ENCODE assay signal across 8 mouse cellular contexts in the genomic region with DNA sequence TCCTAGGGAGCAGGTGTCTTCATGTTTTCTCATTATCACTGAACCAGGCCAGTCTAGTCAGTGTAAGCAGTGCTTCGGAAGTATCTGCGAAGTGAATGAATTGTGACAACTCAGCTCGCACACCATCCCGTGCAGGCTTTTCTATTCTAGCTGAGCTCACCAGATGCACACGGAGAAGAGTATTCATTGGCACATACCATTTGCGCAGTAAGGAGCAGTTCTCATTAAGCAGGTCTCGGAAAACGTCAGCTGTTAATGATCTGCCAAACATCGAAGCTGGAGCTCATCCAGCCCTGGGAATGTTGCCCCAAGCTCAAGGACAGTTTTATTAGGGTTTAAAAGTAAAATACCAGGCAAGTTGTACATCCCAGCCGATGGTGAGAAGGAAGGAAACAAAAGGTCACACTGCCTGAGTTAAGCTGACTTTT. TPM values are rescaled to one million over a fixed set of nuclear protein-coding genes. Genes with fewer than 3 reads are reported as not detected.
DNase-seq lines count a peak whose midpoint lies in the region; ATAC-seq and TF ChIP-seq lines count a peak whose summit lies in the region.

No protein-coding gene starts in this region.

- WGBS in midbrain, embryonic 14.5 days, result 79% methylated on average over 10 of the region's 10 CpGs

- H3K4me1 ChIP-seq in cortical plate, adult 2 months (ENCODE audit: control insufficient read depth, insufficient read depth, low read length), result no peaks in the 10 kb centered on the region
- 0 out of 2 replicates have a peak, but pooled peaks cover 3% of the 10 kb centered on the region for H3K4me1 ChIP-seq in midbrain, embryonic 14.5 days (ENCODE audit: control insufficient read depth, insufficient read depth, low read length)

- H3K27ac ChIP-seq in cortical plate, adult 2 months (ENCODE audit: insufficient read depth, low read length), result peak overlapping the region; percentile 43; the same call in 1 of the 2 replicates
- H3K27ac ChIP-seq in midbrain, embryonic 14.5 days (replicated peaks; ENCODE audit: low read depth, low read length), result no peak overlapping the region

- peak; percentile 12 to 28 for DNase-seq in heart, adult 18-20 months
- DNase-seq in heart, postnatal 36 days, result no peak
- peak; percentile 80 for DNase-seq in Muller cell, postnatal 12 days (ENCODE audit: inconsistent ontology term)
- peak; percentile 56 for DNase-seq in layer of hippocampus, adult 11-12 months (ENCODE audit: low spot score)
- peak; percentile 9 for DNase-seq in midbrain, embryonic 14.5 days
- no peak for DNase-seq in retina, embryonic 14.5 days (ENCODE audit: low spot score)

- no peak for TF ChIP-seq POLR2A in cortical plate, adult 2 months (IDR thresholded peaks at IDR 0.05; ENCODE audit: extremely low read depth, insufficient read depth, low read length)

- TF ChIP-seq CTCF in cortical plate, adult 2 months (IDR thresholded peaks at IDR 0.05; ENCODE audit: extremely low read depth, insufficient read depth, low read length), result no peak

- no peaks in the 10 kb centered on the region for H3K9me3 ChIP-seq in midbrain, embryonic 14.5 days (ENCODE audit: control insufficient read depth, low read length)

- H3K4me3 ChIP-seq in cortical plate, adult 2 months (ENCODE audit: insufficient read depth, low read length), result no peak overlapping the region
- H3K4me3 ChIP-seq in midbrain, embryonic 14.5 days (replicated peaks; ENCODE audit: low read depth, low read length), result no peak overlapping the region

- no peak overlapping the region for H3K9ac ChIP-seq in midbrain, embryonic 14.5 days (replicated peaks; ENCODE audit: low read length)

- intact Hi-C loops in heart, postnatal 36 days (cut with DNase I), result no loop called here

- no peaks in the 10 kb centered on the region for H3K27me3 ChIP-seq in midbrain, embryonic 14.5 days (ENCODE audit: control insufficient read depth, insufficient read depth, low read length)

- ATAC-seq in midbrain, embryonic 14.5 days (ENCODE audit: low FRiP score, low TSS enrichment), result no peak
- ATAC-seq in erythroblast, adult 5-6 weeks (replicated peaks; ENCODE audit: low FRiP score, poor library complexity, severe bottlenecking), result no peak

- no peak overlapping the region for H3K4me2 ChIP-seq in midbrain, embryonic 14.5 days (ENCODE audit: low read length)

- H3K36me3 ChIP-seq in midbrain, embryonic 14.5 days (ENCODE audit: control insufficient read depth, insufficient read depth, low read length), result peaks cover 42% of the 10 kb centered on the region

RNA-seq across cellular contexts. Expression of gene Itgae, which starts 5.6 kb away (rescaled TPM):
- total RNA-seq in heart, adult 18-20 months (2021), result under 1 TPM; 0.10 to 0.41 TPM
- total RNA-seq in heart, postnatal 36 days (2021), result under 1 TPM in 1 of 2 experiments, not detected in 1; 0.14 TPM
- polyA plus RNA-seq in cortical plate, adult 2 months (2012; rRNA removed), result 0.21 and 0.25 TPM in 2 replicates
- 0.23 and 0.24 TPM in 2 replicates for polyA plus RNA-seq in midbrain, embryonic 14.5 days (2014; fragmentation: Nextera tagmentation; extraction: Ambion mirVana)
- total RNA-seq in erythroblast, adult 5-6 weeks (2015; ENCODE audit: low replicate concordance), result not detected in 2 replicates
- 0.14 TPM in 1 of 2 replicates, not detected in the other for total RNA-seq in erythroblast, adult 5-6 weeks (2017; ENCODE audit: low replicate concordance)

RNA-seq across cellular contexts. Expression of gene Ncbp3, which starts 37.2 kb away (rescaled TPM):
- 1 to 10 TPM; 5.6 to 6.2 TPM for total RNA-seq in heart, adult 18-20 months (2021)
- total RNA-seq in heart, postnatal 36 days (2021), result 1 to 10 TPM; 5.8 to 6.3 TPM
- 4.5 and 4.7 TPM in 2 replicates for polyA plus RNA-seq in cortical plate, adult 2 months (2012; rRNA removed)
- polyA plus RNA-seq in midbrain, embryonic 14.5 days (2014; fragmentation: Nextera tagmentation; extraction: Ambion mirVana), result 8.3 and 10.2 TPM in 2 replicates
- total RNA-seq in erythroblast, adult 5-6 weeks (2015; ENCODE audit: low replicate concordance), result 3.7 and 5.0 TPM in 2 replicates
- 7.3 and 11.2 TPM in 2 replicates for total RNA-seq in erythroblast, adult 5-6 weeks (2017; ENCODE audit: low replicate concordance)

RNA-seq across cellular contexts. Expression of gene Haspin, which starts 53.3 kb away (rescaled TPM):
- total RNA-seq in heart, adult 18-20 months (2021), result under 1 TPM; 0.12 to 0.21 TPM
- under 1 TPM; 0.22 to 0.28 TPM for total RNA-seq in heart, postnatal 36 days (2021)
- polyA plus RNA-seq in cortical plate, adult 2 months (2012; rRNA removed), result 0.13 and 0.15 TPM in 2 replicates
- 2.1 and 2.7 TPM in 2 replicates for polyA plus RNA-seq in midbrain, embryonic 14.5 days (2014; fragmentation: Nextera tagmentation; extraction: Ambion mirVana)
- total RNA-seq in erythroblast, adult 5-6 weeks (2015; ENCODE audit: low replicate concordance), result 7.9 and 12.7 TPM in 2 replicates
- total RNA-seq in erythroblast, adult 5-6 weeks (2017; ENCODE audit: low replicate concordance), result 13.1 and 16.7 TPM in 2 replicates

Comparison
In these comparisons a context has a peak if more than half of its experiments do, and no peak if none do; other contexts are left out.
1. DNase-seq: peak in heart, adult 18-20 months (2 of 2), Muller cell, postnatal 12 days (single experiment), layer of hippocampus, adult 11-12 months (single experiment) and midbrain, embryonic 14.5 days (single experiment); none in heart, postnatal 36 days (0 of 2) and retina, embryonic 14.5 days (single experiment).
2. RNA of gene Haspin, which starts 53.3 kb away (total RNA-seq): 7.9 to 16.7 TPM in erythroblast, adult 5-6 weeks; 0.22 to 0.28 TPM in heart, postnatal 36 days and 0.12 to 0.21 TPM in heart, adult 18-20 months; every median in the first group is over 4 times any median in the second.